Mouse (Mus musculus): ENCODE results near the gene Olfr13. TPM values are rescaled to one million over a fixed set of nuclear protein-coding genes. Genes with fewer than 3 reads are reported as not detected.

The Olfr13 gene
- not detected for total RNA-seq (2023)

GRCm38 (mm10) chr6:43171840-43172239 lies at the start of gene Olfr13:
Gene Olfr13, plus strand, starts transcription at chr6:43172140.

DNA sequence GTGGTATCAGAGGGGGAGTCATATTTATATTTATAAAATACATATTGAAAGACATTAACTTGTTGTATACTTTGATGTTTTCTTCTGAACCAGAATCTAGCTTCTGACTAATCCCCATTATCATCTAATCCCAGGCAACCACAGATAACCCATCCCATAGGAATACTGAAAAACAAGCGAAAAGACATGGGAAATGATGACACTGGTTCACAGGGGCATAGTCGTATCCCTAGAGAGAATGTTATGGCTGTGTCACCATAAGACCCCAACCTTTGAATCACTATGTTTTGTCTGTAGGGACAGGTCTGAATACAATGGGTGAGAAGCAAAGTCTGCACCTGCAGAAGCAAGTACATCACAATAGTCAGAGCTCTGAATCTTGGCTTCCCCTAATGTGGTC lies 25.7 kb upstream of the Olfr13 start, which contains the start of gene Olfr237-ps1:
Gene Olfr237-ps1 (plus strand): TSS at position 301 of the 400 bp plus-strand sequence.

DNA sequence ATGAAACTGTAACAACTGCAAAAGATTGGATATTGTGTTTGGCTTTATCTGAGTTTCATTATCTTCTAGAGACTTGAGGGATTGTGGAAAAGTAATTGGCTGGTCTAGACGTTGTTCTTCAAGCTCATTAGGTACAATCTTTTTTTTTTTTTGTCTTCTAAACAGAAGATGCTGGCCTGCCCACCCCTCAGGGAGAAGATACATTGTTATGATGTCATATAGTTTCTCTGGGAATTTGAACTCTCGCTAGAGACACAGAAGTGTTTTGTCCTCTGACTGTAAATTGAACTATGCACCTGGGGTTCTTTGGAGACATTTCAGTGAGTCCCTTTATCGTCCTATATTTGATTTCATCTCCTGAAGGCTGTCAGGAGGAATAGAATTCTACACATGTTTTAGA lies 9.0 kb upstream of the Olfr13 start, which contains the start of gene Olfr437:
Gene Olfr437 (plus strand): TSS at position 301 of the 400 bp plus-strand sequence.

GRCm38 (mm10) chr6:43196781-43197180 lies 24.8 kb downstream of the Olfr13 start, which contains the start of gene Olfr435:
Gene Olfr435, plus strand, starts transcription at chr6:43197146.

DNA sequence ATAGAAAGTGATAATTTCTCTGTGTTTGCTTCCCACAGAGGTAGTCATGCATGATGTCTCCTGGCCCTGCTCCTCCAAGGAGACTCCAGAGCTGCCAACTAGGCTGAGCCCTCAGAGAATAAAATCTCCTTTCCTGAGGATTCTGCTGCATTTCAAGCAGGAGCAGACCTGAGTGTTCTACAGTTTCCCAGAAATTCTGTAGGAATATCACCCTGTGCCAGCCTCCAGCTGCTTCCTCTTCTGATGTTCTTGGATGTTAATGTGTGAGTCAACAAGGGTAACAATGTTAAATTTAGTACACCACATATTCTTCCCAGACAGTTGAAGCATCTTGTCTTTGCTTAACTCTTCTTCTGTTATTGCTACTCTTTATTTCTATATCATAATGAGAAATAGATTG lies 40.9 kb downstream of the Olfr13 start, which contains the start of gene Olfr434:
Gene Olfr434 (plus strand): TSS at position 149 of the 400 bp plus-strand sequence.

Other genes starting within 250 kb of the Olfr13 start
- gene Olfr444, start 223.1 kb upstream of the Olfr13 start, total RNA-seq (2023) = not detected
- gene Olfr441, start 65.8 kb upstream of the Olfr13 start, total RNA-seq (2023) = not detected
- not detected for gene Olfr237-ps1, start 25.6 kb upstream of the Olfr13 start, total RNA-seq (2023)
- gene Olfr437, start 8.9 kb upstream of the Olfr13 start, total RNA-seq (2023) = not detected
- gene Olfr435, start 25.0 kb downstream of the Olfr13 start, total RNA-seq (2023) = not detected
- not detected for gene Olfr434, start 40.9 kb downstream of the Olfr13 start, total RNA-seq (2023)
- gene Olfr47, start 59.4 kb downstream of the Olfr13 start, total RNA-seq (2023) = not detected
- 2.5 TPM for gene Arhgef5, start 93.4 kb downstream of the Olfr13 start, total RNA-seq (2023)
- not detected for gene Nobox, start 137.4 kb downstream of the Olfr13 start, total RNA-seq (2023)

All from CD8-positive naive resting alpha-beta T cell, adult 57 days (primary cell).